Mouse (Mus musculus): ENCODE measurements around the gene Olfml2a.

Olfml2a gene

DNA sequence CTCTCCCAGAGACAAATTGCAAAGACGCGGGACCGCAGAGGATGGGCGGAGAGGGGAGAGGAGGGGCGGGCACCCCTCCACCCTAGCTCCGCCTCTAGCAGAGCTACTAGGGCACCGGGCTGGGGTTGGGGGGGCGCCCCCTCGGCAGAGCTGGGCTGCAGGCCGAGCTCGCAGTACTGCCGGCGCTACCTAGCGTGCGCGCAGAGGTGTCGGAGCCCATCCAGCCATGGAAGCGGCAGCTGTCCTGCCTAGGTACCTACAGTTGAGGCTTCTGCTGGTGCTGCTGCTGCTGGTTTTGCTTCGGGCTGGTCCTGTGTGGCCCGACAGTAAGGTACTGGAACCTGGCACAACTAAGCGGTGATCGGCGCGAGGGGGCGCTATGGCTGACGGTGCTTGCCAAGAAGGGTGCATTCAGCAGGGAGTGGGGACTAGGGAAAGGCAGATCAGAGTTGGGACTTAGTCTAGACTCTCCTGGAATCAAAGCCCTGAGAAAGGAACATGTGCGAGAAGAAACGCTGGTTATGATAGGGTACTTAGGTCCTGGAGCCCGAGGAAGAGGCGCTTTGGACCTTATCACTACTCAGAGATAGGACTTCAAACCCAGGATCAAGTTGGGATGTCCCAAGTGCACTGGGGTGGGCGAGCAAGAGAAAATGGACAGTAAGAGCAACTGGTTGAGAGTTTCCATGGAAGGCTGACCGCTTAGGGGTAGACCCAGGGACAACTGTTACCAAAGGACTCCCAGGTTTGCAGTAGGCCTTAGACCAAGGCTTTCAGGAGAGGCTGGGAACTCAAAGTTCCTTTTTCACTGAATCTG, at the start of gene Olfml2a:
Gene Olfml2a (plus strand): TSS at position 128 of the 817 bp plus-strand sequence.
- peak; percentile 86 for DNase-seq

DNA sequence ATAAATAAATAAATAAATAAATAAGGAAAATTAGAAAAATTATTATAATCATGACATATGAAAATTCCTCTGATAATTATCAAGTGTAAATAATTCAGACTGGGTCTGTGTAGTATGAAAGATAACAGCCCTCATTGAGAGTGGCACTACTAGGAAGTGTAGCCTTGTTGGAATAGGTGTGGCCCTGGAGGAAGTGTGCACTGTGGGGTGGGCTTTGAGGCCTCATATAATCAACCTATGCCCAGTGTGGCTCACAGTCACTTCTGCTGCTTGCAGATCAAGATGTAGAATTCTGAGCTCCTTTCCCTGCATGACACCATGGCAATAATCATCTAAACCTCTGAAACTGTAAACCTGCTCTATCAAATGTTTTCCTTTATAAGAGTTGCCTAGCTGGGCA, 28.9 kb upstream of the Olfml2a start:
- no peak for DNase-seq

DNA sequence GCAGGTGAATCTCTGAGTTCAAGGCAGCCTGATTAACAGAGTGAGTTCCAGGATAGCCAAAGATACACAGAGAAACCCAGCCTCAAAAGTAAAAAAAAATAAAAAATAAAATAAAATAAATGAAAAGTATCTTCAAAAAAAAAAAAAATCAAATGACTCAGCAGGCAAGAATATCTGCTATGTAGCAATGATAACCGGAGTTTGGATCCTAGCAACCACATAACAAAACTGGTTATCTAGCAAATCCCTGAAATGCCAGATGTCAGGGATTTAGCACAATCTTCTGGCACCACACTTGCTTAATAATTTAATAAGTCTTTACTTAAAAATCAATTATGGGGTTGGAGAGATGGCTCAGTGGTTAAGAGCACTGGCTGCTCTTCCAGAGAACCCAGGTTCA, 27.5 kb upstream of the Olfml2a start:
- no peak for DNase-seq

DNA sequence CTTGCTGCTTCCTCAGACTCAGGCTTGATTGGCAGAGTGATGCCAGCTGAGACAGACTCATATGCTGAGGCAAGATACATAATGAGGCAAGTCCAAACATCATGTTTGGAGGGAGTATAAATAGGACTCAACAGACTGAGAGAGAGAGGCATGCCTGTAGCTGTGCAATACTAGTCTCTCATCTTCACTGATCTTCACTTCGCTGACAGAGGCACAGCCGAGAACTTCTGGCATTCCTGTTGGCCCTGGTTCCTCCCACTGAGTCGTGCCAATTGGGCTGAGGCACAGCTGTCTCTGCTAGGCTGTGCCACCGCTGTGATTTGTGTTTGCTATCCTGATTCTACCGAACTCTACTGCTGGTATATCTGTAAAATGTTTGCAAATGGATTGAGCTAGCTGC, 25.7 kb upstream of the Olfml2a start:
- DNase-seq, result no peak

DNA sequence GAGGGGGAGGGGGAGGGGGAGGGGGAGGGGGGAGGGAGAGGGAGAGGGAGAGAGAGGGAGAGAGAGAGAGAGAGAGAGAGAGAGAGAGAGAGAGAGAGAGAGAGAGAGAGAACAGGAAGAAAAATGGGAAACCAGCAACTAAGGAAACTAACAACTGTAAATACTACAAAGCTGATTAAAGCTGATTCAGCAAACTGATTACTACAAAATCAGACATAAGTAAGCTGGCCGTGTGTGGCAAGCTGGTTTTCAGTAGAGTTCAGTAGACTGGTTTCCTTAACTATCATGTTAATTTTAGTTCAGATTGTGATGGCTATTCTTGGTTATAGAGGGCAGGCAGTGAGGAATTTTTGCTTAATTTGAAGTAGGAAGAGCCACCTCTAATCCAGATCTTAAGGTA, 23.2 kb upstream of the Olfml2a start:
- DNase-seq, result no peak

DNA sequence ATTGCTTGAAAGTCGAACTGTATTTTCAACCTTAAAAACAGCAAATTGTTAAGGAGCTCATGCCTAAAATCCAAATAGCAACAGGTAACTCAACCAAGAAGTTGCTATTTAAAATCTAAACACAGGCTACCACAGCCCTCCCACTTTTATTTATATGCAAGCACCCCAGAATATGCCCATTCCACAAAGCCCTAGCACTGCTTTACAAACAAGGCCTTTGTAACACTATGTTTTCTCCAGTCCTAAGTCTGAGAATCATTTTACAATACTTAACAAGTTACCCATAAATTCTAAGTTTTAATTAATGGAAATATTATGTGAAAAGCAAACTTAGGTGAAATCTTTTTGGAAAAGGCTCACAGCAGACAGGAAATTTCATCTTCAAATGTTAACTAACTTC, 17.3 kb upstream of the Olfml2a start:
- no peak for DNase-seq

DNA sequence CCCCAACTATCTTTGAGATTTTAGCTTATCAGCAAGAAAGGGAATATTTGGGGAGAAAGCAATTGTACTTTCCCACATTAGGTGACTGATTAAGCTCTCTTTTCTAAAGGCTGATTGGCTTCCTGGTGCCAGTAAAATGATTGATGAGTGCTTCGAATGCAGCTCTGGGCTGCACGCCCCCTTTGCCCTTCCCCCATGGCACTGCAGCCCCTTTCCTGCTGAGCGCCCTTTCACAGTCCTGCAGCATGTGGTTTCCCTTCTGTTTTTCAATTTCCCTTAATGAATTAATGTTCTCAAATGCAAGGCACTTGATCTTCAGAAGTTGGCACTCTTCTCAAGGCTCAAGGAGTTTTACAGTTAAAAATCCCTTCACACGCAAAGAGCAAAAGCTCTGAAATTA, 16.8 kb upstream of the Olfml2a start:
- no peak for DNase-seq

DNA sequence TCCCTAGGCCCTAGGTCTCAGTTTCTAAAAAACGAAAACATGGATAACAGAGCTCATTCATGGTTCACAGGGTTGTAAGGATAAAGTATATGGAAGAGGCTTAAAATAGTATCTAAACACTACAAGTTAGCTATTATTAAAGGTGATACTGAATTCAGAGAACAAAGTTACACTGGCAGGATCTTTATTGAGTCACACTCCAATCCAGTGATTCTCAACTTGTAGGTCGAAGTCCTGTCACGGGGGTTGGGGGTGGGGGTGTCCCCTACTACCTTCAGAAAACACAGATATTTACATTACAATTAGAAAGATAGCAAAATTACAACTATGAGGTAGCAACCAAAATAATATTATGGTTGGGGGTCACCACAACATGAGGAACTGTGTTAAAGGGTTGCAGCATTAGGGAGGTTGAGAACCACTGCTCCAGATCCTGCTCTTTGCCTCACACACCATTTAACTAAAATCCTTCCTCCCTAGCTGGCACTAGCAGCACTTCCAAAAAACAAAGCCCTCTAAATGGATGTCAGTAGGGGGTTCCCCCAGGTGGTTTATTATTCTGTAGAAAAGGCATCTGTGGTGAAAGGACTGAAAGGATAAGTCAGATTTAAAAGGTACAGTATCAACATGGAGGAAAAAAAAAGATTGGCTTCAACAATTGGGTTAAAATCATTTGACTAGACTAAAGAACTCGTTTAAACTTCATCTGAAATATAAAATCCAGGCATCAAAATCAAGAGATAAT, 14.7 kb upstream of the Olfml2a start:
- DNase-seq, result no peak

DNA sequence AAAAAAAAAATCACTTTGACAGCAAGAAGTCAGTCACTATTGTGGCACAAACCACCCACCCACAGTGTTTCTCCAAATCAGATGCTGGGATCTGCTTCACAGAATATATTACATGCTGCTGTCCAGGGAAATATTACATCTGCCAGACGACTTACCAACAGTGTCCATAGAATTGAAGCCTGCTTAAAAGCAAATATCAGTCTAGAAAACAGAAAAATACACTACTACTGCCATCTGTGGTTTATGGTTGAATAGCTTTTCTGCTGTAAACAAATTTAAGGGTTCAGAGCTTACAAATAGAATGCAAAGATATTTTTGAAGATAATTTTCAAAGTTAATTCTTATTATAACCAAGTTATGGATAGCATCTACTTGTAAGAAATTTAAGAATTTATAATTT, 10.4 kb upstream of the Olfml2a start:
- no peak for DNase-seq

DNA sequence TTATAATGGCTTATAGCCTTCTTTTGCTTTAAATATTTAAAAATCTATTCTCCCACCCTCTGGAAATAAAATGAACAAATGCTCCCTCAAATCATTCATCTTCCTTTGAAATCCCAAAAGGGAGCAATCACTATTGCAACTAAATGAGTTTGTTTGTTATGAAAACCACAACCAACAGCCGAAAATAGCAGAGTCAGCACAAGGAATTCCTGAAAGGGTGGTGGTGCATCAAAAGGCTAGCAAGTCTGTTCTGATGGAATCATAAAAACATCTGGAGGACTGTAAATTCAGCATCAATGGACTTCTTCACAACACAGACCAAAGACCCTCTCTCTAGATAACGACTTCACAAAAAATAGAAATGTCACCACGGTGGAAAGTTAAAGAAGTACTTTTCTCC, 8.3 kb upstream of the Olfml2a start:
- no peak for DNase-seq

DNA sequence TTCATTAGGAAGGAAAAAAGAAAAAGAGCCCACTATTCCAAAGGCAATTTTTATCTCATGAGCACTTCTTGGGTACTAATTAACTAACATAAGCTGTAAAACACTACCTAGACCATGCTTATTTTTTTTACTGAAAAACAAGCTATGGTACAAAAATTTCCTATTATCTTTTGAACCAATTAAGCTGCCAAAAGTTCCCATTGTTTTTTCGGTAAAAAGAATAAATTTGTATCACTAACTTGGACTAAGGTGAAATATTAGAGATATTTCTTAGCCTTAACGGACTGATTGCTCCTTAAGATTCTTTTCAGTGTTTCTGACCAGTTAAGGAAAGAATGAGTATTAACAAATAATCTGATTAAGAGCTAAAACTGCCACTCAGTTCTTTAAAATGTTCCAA, 7.9 kb upstream of the Olfml2a start:
- no peak for DNase-seq

DNA sequence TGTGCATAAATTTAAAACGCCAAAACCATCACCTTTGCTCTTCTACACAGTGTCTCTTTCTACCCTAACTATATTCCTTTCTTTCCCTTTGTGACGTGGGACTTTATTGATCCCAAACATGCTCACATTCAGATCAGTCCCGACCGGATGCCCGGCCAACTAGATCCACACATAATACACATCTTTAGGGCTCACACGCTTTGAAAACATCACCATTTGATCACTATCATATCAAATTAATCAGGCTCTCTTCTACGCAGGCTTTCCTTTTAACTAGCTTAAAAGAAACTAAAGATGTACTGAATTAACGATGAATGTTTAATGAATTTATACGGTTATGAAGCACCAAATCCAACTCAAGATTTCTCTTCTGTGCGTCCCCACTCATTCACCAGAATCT, 7.2 kb upstream of the Olfml2a start:
- no peak for DNase-seq

DNA sequence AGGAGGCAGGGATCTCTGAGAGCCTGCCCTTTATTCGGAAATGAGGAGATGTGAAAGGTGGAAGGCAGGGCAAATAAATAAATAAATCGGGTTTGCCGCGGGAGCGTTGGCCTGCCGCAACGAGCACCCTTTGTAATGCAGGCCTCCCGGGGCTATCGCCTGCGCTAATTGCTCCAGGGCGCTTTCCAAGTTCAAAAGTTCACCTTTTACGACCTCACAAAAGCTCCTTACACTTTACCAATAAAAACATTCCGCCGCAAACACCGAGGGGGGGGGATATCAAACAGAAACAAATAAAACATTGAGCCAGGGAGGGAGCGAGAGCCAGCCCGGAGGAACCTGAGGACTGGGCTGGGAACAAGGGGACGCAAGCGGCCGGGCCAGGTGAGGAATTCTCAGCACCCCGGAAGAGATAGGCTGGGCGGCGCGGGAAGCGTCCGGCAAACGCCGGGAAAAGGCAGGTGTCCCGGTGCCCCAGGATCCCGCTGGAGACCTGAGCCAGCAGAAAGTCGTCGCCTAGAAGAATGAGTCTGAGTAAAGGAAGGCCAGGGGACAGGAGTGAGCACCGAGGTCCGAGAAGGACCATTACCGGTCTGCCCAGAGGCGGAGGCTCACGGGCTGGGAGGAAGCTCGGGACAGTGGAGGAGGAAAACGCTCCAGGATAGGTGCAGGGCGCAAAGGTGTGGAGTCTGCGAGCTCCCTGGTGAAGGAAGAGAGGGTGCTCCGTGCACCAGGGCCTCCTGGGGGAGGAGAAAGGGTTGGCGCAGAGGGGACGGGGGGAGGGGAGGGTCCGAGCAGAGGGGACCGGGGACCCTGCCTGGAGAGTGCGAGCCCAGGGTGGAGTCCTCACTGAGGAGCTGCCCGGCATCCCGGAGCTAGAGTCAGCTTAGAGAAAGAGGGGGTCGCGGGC, 6.4 kb upstream of the Olfml2a start:
- peak; percentile 38 for DNase-seq

DNA sequence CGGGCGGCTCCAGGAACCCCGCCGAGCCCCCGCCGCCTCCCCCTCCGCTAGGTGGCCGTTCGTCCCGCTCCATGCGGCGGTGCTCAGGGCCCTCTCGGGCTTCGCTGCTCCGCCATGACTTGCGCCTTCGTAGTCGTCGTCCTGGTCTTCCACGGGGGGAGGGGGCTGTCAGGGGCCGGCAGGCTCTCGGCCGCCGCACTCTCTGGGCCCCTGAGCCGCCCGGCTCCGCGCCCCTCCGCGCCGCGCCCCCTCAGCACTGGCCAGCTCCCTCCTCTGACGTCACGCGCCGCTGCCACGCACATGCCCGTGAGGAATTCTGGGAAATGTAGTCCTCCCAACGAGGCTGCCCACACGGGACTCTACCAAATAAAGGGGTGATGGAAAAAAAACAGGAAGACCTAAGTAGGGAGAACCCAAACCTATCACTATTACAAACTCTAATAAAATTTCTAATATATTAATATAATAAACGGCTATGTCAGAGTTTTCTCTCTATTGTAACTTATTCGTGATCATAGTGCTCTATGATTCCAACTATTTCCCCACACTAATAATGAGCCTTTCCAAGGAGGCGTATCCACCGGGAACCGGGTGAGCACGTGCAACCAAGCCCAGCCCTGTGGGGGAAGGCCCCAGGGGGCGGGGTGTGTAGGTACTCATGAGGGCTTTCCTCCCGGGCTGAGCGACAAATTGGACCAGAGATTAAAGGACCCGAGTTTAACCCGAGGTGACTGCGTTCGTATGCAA, 5.5 kb upstream of the Olfml2a start:
- peak; percentile 95 for DNase-seq

DNA sequence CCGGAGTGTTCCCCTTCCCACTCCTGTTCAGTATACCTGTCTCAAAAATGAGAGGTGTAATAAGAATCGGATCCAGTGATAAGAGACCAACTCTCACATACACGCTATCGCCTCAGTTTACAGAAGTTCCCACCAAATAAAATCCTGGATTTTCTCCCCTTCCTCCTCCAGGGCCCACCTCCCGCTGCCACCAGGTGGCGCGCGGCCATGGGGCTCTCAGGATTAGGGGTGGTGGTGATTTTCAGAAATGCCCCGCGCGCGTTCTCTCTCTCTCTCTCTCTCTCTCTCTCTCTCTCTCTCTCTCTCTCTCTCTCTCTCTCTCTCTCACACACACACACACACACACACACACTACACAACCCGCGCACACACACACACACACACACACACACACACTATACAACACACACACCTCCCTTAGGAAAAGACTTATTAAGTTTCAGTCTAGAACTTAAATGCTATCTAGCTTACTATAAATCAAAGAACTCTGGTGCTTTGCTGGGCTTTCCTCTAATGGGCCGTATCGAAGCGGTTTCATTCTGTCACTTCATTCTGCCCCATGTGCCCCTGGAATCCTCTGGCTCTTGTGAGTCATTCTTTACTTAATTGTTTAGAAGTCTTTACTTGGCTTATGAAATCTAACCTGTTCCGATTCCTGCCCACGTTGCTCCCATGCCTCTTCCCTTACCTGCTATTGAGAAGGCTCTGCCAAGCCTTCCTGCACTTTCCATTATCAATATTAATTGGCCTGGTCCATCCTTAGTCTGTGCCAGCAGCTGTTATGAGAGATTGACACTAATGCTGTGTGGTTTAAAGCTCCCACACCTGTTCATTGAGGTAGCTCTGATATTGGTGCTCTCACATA, 4.4 kb upstream of the Olfml2a start, which contains the start of gene Nr6a1:
Gene Nr6a1 (minus strand): TSS at position 574 of the 865 bp plus-strand sequence.
- peak; percentile 72 for DNase-seq

DNA sequence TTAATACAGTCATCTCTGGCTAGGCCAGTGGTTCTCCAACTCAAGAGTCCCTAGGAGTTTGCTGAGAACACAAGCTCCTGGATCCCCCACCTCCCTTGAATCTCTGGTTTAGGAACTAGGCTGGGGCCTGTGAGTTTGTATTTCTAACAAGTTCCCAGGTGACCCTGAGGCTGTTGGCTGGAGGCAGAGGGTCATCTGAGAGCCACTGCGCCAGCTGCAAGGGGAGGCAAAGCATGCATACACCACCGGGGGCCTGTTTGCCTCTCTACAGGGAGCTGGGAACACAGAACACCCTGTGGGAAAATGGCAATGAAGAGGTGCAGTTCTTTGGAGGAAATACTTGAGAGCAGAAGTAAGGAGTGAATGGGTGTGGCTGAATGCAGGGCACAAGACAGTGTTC, 1.5 kb upstream of the Olfml2a start:
- no peak for DNase-seq

DNA sequence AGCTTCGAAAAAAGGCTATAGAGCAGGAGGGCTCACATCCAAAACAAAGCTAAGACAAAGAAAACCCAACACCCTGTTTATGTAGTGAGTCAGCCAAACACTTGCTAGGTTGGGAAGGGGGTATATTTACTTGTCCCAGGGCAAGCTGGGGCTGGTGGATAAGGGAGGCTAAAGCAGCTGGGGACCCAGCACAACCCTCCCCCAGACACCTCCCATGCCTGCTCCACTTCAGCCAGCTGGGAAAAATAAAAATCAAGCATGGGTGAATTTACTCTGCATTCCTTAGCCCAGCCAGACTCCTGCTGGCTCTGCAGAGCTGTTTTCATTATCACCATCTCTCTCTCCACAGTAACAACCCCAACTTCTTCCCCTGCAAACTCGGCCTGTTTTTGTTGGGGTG, 2.2 kb downstream of the Olfml2a start:
- DNase-seq, result no peak

DNA sequence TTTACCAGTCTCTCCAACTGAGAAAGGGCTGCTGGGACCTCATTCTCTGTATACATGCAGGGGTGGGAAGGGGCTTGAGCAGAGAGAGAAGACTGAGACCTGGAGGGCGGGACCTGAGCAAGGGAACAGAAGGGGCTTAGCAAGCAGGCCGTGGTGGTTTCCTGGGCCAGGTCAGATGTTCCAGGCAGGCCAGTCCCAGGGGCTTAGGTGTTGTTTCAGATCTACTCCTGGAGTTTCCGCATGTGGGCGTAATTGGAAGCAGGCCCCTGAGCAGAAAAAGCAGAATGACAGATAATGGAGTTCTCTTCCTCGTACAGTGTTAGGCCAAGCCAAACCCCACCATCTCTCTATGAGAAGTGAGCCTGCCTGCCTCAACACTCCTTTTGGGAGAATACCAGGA, 3.2 kb downstream of the Olfml2a start:
- no peak for DNase-seq

DNA sequence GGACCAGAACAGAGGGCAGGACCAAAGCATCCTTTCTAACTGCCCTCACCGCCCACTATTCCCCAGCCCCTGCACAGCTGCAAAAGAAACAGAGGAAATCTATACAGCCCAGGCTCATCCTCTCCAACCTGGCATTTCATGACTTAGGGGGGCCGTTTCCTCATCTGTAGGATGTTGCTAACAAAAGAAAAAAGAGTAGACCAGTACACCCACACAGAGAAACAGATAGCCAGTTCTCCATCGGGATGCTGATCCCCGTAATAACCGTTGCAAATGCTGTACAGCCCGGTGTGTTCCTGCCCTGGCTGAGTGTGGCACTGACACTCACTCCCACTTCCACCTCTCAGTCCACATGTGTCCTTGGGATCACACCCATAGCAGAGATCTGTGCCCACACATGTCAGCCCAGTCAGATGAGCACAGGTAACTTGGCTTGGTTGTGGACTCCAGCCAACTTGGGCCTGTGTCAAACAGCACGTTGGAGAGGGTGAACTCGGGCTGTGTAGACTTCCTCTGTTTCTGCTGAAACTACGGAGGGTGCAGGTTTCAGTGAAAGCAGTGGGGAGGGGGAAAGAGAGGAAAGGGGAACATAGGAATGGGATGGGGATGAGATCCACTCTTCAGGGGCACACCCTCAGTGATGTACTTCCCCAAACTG, 5.1 kb downstream of the Olfml2a start:
- DNase-seq, result no peak

DNA sequence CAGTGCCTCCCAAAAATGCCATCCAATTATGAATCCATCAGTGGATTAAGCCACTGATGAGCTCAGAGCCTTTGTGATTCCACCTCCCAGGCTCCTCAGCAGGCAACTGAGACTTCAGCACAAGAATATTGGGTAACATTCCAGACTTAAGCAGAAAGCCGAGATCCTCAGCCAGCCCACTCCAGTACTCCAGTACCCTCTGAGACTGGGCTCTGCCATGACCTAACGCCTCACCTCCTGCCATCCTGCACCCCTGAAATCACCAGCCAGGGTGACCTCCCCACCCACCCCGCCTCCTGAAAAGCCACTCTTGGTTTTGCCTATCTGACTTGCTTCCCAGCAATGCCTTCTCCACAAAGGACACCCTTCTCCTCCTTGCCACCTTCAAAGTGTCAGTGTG, 5.6 kb downstream of the Olfml2a start:
- no peak for DNase-seq

DNA sequence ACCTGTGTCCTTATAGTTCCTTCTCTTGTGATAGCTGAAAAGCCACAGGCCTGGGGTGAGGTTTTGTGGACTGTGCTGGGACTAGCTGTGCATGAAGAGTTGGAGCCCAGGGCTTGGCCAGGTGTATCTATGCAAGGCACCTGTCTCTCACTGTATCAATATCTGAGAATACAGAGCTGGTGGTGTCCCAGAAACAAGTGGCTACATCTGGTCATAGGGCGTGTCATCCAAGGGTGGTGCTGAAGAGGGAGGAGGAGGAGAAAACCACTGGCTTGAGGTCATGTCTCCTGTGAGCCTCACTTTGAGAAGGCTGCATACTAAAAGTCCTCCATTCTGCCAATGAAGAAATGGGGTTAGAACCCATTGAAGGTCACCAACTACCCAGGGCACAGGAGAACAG, 6.2 kb downstream of the Olfml2a start:
- DNase-seq, result no peak
